Mouse (Mus musculus) ovary, adult 10 weeks (tissue): ENCODE measurements around the gene Napepld. TPM values are rescaled to one million over a fixed set of nuclear protein-coding genes. Genes with fewer than 3 reads are reported as not detected.

Source experiments
- polyA plus RNA-seq: library from polyadenylated mRNA; stranded (reverse); fragments of 350-450 nt; fragmentation: Illumina TruSeq; extraction: RNeasy Lipid Tissue Mini Kit (QIAGEN cat#74804); gene quantifications from one replicate; pipeline ENCODE4 v1.2.3, GENCODE M21; 2014

Napepld gene
- 50.7 TPM for polyA plus RNA-seq

GRCm38 (mm10) chr5:21701351-21702008 is at the start of gene Napepld:
Gene Napepld (minus strand): TSS chr5:21701396.

GRCm38 (mm10) chr5:21736956-21737585 is 35.9 kb upstream of the Napepld start, which contains the start of gene Pmpcb:
Gene Pmpcb (plus strand): TSS chr5:21737141.

DNA sequence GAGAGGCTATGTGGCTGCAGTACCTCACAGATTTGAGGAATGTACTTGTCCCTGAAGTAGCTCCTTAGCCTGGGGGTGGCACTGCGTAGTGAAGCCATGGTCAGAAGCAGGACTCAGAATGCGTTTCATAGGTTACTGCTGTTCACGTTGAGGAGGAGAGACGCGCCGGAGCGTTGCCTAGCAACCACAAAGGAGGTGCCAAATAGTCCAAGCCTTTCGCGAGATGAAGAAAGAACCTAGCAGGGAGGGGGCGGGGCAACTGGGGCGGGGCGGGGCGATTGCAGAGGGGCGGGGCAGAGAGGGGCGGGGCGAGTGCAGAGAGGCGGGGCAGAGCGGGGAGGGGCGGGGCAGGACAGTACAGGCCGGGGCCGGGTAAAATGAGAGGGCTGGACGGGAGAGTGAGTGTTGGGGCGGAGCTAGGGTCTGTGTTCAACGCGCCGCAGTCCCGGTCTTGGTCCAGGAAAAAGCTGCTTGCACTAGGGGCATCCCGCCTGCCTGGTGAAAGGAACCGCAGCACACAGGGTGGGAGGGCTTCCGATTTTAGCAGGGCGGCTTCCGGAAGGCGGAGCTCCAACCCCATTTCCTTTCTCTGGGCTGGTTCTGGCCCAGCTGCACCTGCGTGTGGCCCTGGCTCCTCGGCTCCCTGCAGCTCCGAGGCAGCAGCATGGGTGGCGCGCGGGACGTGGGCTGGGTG is 55.6 kb downstream of the Napepld start, which contains the start of the genes Fbxl13 and Armc10:
Fbxl13 (minus strand) TSS at position 196 of the 694 bp plus-strand sequence.
Armc10 (plus strand) TSS at position 375 of the 694 bp plus-strand sequence.

Other genes with a start within 250 kb of the Napepld start
- gene Lrrc17, start 157.8 kb downstream of the Napepld start, polyA plus RNA-seq: 31.0 TPM
- gene Fbxl13, start 55.8 kb downstream of the Napepld start, polyA plus RNA-seq: 3.8 TPM
- 112 TPM for gene Armc10, start 55.6 kb downstream of the Napepld start, polyA plus RNA-seq
- gene Pmpcb, start 35.7 kb upstream of the Napepld start, polyA plus RNA-seq: 523 TPM
- 123 TPM for gene Dnajc2, start 83.9 kb upstream of the Napepld start, polyA plus RNA-seq
- 80.5 TPM for gene Psmc2, start 83.9 kb upstream of the Napepld start, polyA plus RNA-seq
- gene Slc26a5, start 164.2 kb upstream of the Napepld start, polyA plus RNA-seq: 0.26 TPM